Mouse (Mus musculus) B cell, adult (primary cell): Measurements from ENCODE around the gene Ube2a. TPM values are rescaled to one million over a fixed set of nuclear protein-coding genes. Genes with fewer than 3 reads are reported as not detected.

Source experiments
- total RNA-seq: library from RNA; stranded (reverse); gene quantifications from 4 replicates; pipeline ENCODE4 v1.2.4, GENCODE M21; 2023; ENCODE audit not compliant: inconsistent age

Gene Ube2a
- 65.8 to 83.1 TPM (median 73.8 TPM) in 4 replicates for total RNA-seq

GRCm38 (mm10) chrX:36873765-36874164 lies at the start of gene Ube2a, which contains the start of gene C330007P06Rik:
Gene Ube2a, plus strand, starts transcription at chrX:36873900.
Gene C330007P06Rik, minus strand, starts transcription at chrX:36874111.

GRCm38 (mm10) chrX:36902321-36903114 lies 28.8 kb downstream of the Ube2a start, which contains the start of gene Nkrf:
Gene Nkrf, minus strand, starts transcription at chrX:36902899.

Other genes starting within 250 kb of the Ube2a start
- gene Akap17b, start 228.5 kb upstream of the Ube2a start, total RNA-seq = 3.1 to 4.1 TPM (median 3.9 TPM) in 4 replicates
- gene Slc25a43, start 130.2 kb upstream of the Ube2a start, total RNA-seq = 0.83 to 1.3 TPM (median 1.2 TPM) in 4 replicates
- 344 to 364 TPM (median 351 TPM) in 4 replicates for gene Slc25a5, start 78.2 kb upstream of the Ube2a start, total RNA-seq
- 40.2 to 47.0 TPM (median 43.4 TPM) in 4 replicates for gene C330007P06Rik, start 211 bp downstream of the Ube2a start, total RNA-seq
- 11.7 to 12.9 TPM (median 12.1 TPM) in 4 replicates for gene Nkrf, start 29.0 kb downstream of the Ube2a start, total RNA-seq
- 103 to 126 TPM (median 116 TPM) in 4 replicates for gene Sept6, start 117.9 kb downstream of the Ube2a start, total RNA-seq
- gene Sowahd, start 174.9 kb downstream of the Ube2a start, total RNA-seq = not detected in 4 replicates
- gene Rpl39, start 211.5 kb downstream of the Ube2a start, total RNA-seq = 1,363 to 1,422 TPM (median 1,391 TPM) in 4 replicates
- 46.3 to 51.6 TPM (median 49.7 TPM) in 4 replicates for gene Upf3b, start 236.4 kb downstream of the Ube2a start, total RNA-seq